Mouse (Mus musculus): ENCODE results near the gene Tmco1. TPM values are rescaled to one million over a fixed set of nuclear protein-coding genes. Genes with fewer than 3 reads are reported as not detected.

Tmco1 gene
- 10 to 100 TPM; 35.0 to 37.4 TPM for total RNA-seq (2023)

DNA sequence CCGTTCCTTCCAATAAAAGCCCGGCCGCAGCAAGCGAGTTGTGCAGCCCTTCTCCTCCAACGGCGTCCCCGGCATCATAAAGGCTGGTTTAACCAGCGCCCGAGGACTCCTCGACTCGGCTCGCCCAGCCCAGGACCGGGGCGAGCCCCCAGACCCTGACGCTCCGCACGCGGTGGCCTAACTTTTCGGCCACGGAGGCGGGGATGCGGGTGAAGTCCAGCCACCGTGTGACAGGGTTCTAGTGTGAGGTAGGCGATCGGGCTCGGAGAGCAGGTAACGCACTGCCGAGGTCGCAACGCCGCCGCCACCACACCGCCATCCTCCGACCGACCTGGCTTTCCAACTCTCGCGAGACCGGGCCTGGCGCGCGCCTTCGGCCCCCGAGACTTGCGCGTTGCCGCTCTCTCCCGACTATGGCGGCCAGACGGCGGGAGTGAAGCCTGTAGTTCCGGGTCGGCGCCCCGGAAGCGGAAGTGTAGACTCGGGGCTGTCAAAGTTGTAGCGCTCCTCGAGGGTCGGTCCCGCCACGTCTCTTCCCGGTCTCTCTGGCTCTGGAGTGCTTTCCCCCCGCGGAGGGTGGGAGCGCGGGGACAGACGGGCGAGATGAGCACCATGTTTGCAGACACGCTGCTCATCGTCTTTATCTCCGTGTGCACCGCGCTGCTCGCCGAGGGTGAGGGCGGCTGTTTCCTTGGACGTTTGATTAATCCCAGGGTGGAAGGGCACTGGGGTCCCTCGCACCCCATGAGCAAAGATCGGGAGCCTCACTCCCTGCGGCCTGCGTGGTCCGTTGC is at the start of gene Tmco1:
Gene Tmco1 (plus strand): TSS at position 118 of the 794 bp plus-strand sequence.

DNA sequence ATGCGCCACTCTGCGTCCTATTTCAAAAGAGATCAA is 23.0 kb upstream of the Tmco1 start, which contains the start of gene Uck2:
Gene Uck2 (minus strand): TSS at position 1 of the 36 bp plus-strand sequence.

DNA sequence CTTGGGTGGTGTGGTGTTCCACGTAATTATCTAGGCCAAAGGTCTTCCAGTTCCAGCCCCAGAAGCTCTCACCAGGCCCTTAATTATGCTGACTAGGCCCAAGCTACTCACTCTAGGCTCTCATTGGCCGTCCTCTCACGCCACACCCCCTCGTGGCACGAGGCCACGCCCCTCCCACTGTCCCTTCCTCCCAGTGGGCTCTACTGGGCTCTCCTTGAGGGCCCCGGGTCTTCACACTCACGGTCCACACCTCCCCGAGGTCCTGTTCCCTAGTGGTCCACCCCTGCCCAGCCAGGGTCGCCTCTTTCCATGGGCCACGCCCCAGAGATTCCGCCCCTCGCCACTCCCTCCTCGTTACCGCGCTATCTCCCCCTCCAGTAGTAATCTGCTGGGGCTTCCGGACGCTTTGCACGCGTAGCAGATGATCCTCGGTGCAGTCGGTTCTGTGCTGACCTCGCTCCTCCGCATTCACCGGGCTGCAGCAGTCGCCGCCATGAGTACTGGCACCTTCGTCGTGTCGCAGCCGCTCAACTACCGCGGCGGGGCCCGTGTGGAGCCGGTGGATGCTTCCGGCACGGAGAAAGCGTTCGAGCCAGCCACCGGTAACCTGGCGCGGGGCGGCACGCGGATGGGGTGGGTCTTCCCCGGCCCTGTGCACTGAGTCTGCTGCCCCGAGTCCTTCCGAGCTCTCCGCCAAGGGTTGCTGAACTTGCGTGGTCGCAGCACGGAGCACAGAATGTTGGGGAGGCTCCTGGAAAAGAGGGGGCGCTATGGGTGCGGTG is 41.8 kb downstream of the Tmco1 start, which contains the start of gene Aldh9a1:
Gene Aldh9a1 (plus strand): TSS at position 177 of the 782 bp plus-strand sequence.

Other genes with a start within 250 kb of the Tmco1 start
- 10 to 100 TPM; 68.9 to 72.4 TPM for gene Uck2, start 23.1 kb upstream of the Tmco1 start, total RNA-seq (2023)
- gene Aldh9a1, start 41.6 kb downstream of the Tmco1 start, total RNA-seq (2023): 10 to 100 TPM; 40.8 to 43.6 TPM
- 1 to 10 TPM; 2.1 to 3.7 TPM for gene Mgst3, start 85.5 kb downstream of the Tmco1 start, total RNA-seq (2023)
- gene Lrrc52, start 158.4 kb downstream of the Tmco1 start, total RNA-seq (2023): not detected

Data from T-cell, adult 66 days (primary cell).